Mouse (Mus musculus): ENCODE data around the gene Ccna1.

The Ccna1 gene

GRCm38 (mm10) chr3:55067791-55068434 is 12.6 kb upstream of the Ccna1 start:
- in situ Hi-C loops (cut with MboI; ENCODE audit: unreplicated experiment in 2 of 2), result loop anchor here (10.0 to 25.0 kb wide), 5 partner anchors 243 to 713 kb away; partner anchors contain the start of gene Postn (in 1 of the 2)

GRCm38 (mm10) chr3:55066666-55067023 is 11.3 kb upstream of the Ccna1 start:
- in situ Hi-C loops (cut with MboI; ENCODE audit: unreplicated experiment in 2 of 2), result loop anchor here (10.0 to 25.0 kb wide), 5 partner anchors 242 to 712 kb away; partner anchors contain the start of gene Postn (in 1 of the 2)

GRCm38 (mm10) chr3:55065738-55066665 is 10.7 kb upstream of the Ccna1 start:
- in situ Hi-C loops (cut with MboI; ENCODE audit: unreplicated experiment in 2 of 2), result loop anchor here (10.0 to 25.0 kb wide), 5 partner anchors 241 to 711 kb away; partner anchors contain the start of gene Postn (in 1 of the 2)

- in situ Hi-C loops (cut with MboI; ENCODE audit: unreplicated experiment in 2 of 2), result loop anchor here (10.0 to 25.0 kb wide), 5 partner anchors 240 to 710 kb away; partner anchors contain the start of gene Postn (in 1 of the 2)
These were observed 9.1 kb upstream of the Ccna1 start for GRCm38 (mm10) chr3:55064396-55064795.

- in situ Hi-C loops (cut with MboI; ENCODE audit: unreplicated experiment in 2 of 2), result loop anchor here (10.0 to 25.0 kb wide), 5 partner anchors 238 to 708 kb away; partner anchors contain the start of gene Postn (in 1 of the 2)
These were observed 7.4 kb upstream of the Ccna1 start for GRCm38 (mm10) chr3:55062653-55063052.

- in situ Hi-C loops (cut with MboI; ENCODE audit: unreplicated experiment in 2 of 2), result loop anchor here (25.0 kb wide), 3 partner anchors 306 to 694 kb away; partner anchors contain the start of gene Postn (in 1 of the 2)
These were observed 1.1 kb upstream of the Ccna1 start for GRCm38 (mm10) chr3:55056376-55056775.

GRCm38 (mm10) chr3:55055747-55056120 is 433 bp upstream of the Ccna1 start:
- in situ Hi-C loops (cut with MboI; ENCODE audit: unreplicated experiment in 2 of 2), result loop anchor here (25.0 kb wide), 3 partner anchors 307 to 693 kb away; partner anchors contain the start of gene Postn (in 1 of the 2)

GRCm38 (mm10) chr3:55054231-55054630 is 1.1 kb downstream of the Ccna1 start:
- in situ Hi-C loops (cut with MboI; ENCODE audit: unreplicated experiment in 2 of 2), result loop anchor here (25.0 kb wide), 3 partner anchors 308 to 692 kb away; partner anchors contain the start of gene Postn (in 1 of the 2)

- in situ Hi-C loops (cut with MboI; ENCODE audit: unreplicated experiment in 2 of 2), result no loop called here
These were observed 10.5 kb downstream of the Ccna1 start for GRCm38 (mm10) chr3:55044601-55045370.

- in situ Hi-C loops (cut with MboI; ENCODE audit: unreplicated experiment in 2 of 2), result no loop called here
These were observed 17.7 kb downstream of the Ccna1 start for GRCm38 (mm10) chr3:55037608-55038007.

GRCm38 (mm10) chr3:55027271-55027840 is 27.9 kb downstream of the Ccna1 start:
- in situ Hi-C loops (cut with MboI; ENCODE audit: unreplicated experiment in 2 of 2), result no loop called here

GRCm38 (mm10) chr3:55025502-55025901 is 29.8 kb downstream of the Ccna1 start:
- in situ Hi-C loops (cut with MboI; ENCODE audit: unreplicated experiment in 2 of 2), result no loop called here

- in situ Hi-C loops (cut with MboI; ENCODE audit: unreplicated experiment in 2 of 2), result no loop called here
These were observed 32.0 kb downstream of the Ccna1 start for GRCm38 (mm10) chr3:55023347-55023746.

GRCm38 (mm10) chr3:55022247-55022646 is 33.1 kb downstream of the Ccna1 start:
- in situ Hi-C loops (cut with MboI; ENCODE audit: unreplicated experiment in 2 of 2), result no loop called here

GRCm38 (mm10) chr3:55012536-55012935 is 42.8 kb downstream of the Ccna1 start:
- in situ Hi-C loops (cut with MboI; ENCODE audit: unreplicated experiment in 2 of 2), result no loop called here

- in situ Hi-C loops (cut with MboI; ENCODE audit: unreplicated experiment in 2 of 2), result no loop called here
These were observed 43.6 kb downstream of the Ccna1 start for GRCm38 (mm10) chr3:55011681-55012080.

- in situ Hi-C loops (cut with MboI; ENCODE audit: unreplicated experiment in 2 of 2), result no loop called here
These were observed 46.1 kb downstream of the Ccna1 start for GRCm38 (mm10) chr3:55008965-55009741.

- in situ Hi-C loops (cut with MboI; ENCODE audit: unreplicated experiment in 2 of 2), result no loop called here
These were observed 51.3 kb downstream of the Ccna1 start for GRCm38 (mm10) chr3:55004036-55004435.

- in situ Hi-C loops (cut with MboI; ENCODE audit: unreplicated experiment in 2 of 2), result no loop called here
These were observed 53.6 kb downstream of the Ccna1 start for GRCm38 (mm10) chr3:55001677-55002076.
